Mouse (Mus musculus) heart, adult 2 months (tissue): Measurements from ENCODE around the gene Crybg1.

Source experiments
- CTCF ChIP-seq: fragments of 200-600 bp; IDR thresholded peaks from 2 replicates; pipeline ENCODE4 v1.8.1; 2022; ENCODE audit warnings: antibody characterized with exemption, mild to moderate bottlenecking, moderate library complexity
- EP300 ChIP-seq: fragments of 200-500 bp; IDR thresholded peaks from 2 replicates; pipeline ENCODE4 v1.6.1; 2011; ENCODE audit warnings: low read depth, low read length, control low read depth; ENCODE audit not compliant: insufficient read depth
- POLR2A ChIP-seq: fragments of 200-500 bp; IDR thresholded peaks from 2 replicates; pipeline ENCODE4 v1.6.1; 2011; ENCODE audit warnings: mild to moderate bottlenecking, low read depth, low read length, control low read depth; ENCODE audit not compliant: insufficient read depth

DNA sequence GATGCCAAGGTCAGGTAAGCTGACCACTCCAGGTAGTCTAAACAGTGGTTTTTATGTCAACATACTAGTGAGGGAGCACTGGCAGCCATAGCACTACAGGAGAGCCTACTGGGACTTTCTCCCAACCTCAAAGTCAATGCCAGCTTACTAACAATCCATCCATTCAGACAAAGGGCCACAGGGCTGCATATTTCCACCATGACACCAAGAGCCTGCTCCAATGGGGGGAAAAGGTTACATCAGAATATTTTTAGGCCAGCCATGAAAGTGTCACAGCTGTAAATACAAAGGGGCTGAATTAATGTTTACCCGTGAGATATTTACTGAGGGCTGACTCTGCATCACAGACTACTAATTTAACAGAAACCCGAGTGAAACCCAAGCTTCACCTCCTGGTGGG, 175.4 kb downstream of the Crybg1 start:
- no peak for TF ChIP-seq POLR2A
- no peak for TF ChIP-seq EP300
- no peak for TF ChIP-seq CTCF
